Mouse (Mus musculus) spleen, postnatal 14 days (tissue): Measurements from ENCODE around the gene Spg11.
A peak's percentile ranks its signal among the peaks of the same experiment; 100 is the strongest.
"Not testable (repeated sequence)": the region's sequence is repeated elsewhere in the genome, so short reads cannot be mapped to it uniquely, and the experiment has no call there.

Experiments
- DNase-seq, 2 experiments: peaks; one replicate each; pipeline ENCODE4 v3.0.0; 2021 to 2022; ENCODE audit warnings: low spot score in 2 of 2

Gene Spg11

DNA sequence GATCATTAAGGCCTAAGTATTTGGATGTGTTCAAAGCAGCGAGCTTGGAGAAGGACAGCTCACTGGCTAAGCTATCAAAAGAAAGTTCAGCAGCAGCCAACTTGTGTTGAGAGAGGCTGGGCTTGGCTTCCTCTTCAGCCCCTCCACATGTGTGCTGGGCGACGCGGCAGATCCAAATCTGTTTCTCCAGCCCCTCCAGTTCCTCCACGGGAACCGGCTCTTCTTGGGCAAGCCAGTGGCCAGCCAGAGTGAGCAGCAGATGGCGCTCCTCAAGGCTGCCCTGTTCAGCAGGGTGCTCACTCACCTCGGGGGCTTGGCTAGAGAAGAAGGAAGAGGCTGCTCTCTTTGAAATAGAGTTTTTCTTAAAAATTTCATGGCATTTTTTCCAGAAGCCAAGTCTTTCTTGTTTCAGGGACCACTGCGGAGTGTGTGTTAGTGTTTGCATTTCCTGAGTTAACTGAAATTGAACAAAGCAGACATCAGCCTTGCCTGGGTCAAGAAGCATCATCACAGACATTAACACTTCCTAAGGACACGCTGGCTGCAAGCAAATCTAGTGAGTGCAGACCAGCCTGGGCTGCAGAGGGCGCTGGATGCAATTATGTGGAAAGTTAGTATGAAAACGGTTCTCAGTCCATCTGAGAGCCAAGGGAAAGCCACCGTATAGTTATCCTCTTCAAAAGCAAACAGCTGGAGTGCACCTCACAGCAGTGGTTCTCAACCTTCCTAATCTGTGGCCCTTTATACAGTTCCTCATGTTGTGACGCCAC lies 52.8 kb downstream of the Spg11 start:
- no peak for DNase-seq

GRCm38 (mm10) chr2:122059365-122060115 lies 58.6 kb downstream of the Spg11 start:
- no peak for DNase-seq

- no peak for DNase-seq
These were observed 74.3 kb downstream of the Spg11 start for GRCm38 (mm10) chr2:122043926-122044325.

DNA sequence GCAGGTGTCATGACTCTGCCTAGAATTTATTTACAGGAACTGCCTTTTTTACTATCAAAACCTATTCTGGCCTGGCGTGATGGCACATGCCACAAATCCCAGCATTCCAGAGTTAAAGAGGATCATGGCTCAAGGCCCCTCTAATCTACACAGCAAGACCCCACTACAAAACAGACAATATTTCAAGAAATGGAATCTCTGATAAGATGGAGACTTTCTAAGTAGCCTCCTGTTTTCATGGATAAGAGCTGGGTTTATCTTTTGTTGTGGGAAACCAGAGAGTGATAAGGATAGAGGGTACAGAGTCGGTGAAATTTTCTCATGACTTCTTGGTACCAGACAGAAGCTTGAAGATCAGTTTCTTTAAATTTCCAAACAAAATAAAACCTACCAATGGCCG lies 82.1 kb downstream of the Spg11 start:
- no peak for DNase-seq

- DNase-seq = no peak
These were observed 86.2 kb downstream of the Spg11 start for GRCm38 (mm10) chr2:122031970-122032369.

DNA sequence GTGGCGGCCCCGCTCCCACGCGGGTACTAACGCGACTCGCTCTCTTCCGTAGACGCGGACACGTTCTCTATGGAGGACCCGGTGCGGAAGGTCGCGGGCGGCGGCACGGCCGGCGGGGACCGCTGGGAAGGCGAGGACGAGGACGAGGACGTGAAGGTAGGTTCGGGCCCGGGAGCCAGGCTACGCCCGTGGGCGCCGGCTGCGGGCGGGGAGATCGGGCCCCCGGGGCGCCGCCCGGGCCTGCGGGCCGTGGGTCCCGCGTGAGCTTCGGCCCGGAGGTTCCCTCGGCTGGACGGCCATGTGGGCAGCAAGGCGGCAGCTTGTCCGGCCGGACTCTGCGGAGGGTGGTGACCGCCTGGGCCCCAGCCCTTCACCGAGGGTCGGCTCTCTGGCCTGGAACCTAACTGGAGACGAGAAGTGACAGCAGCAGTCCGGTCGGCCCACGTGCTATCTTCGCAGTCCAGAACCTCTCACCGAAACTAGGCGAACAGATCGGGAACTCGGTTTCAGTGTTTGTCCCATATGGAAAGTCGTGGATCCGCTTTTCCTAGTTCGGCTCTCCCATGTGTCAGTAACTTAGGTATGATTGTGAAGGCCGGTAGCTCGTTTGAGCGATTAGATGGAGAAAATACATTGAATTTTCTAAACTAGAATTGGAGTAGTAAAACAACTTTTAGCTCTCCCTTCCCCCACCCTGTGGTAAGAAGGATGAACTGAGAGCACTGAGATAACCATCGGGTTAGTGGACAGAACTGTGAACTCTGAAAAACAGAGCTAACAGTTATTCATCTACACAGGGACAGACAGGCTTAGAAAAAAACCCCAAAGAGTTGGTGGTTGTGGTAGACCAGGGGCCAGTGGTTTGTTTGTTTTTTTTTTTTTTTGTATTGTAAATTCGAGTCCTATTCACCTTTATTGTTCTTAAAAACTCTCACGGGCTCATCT lies 89.2 kb downstream of the Spg11 start:
- peak in 1 of 2 experiments; percentile 37 for DNase-seq

GRCm38 (mm10) chr2:122027862-122028755 lies 90.1 kb downstream of the Spg11 start, which contains the start of gene Eif3j1:
Gene Eif3j1 (plus strand): TSS chr2:122028546.
- DNase-seq = peak; percentile 81 to 84

GRCm38 (mm10) chr2:122027091-122027490 lies 91.1 kb downstream of the Spg11 start:
- DNase-seq = not testable (repeated sequence)

GRCm38 (mm10) chr2:122022284-122022683 lies 95.9 kb downstream of the Spg11 start:
- no peak for DNase-seq

DNA sequence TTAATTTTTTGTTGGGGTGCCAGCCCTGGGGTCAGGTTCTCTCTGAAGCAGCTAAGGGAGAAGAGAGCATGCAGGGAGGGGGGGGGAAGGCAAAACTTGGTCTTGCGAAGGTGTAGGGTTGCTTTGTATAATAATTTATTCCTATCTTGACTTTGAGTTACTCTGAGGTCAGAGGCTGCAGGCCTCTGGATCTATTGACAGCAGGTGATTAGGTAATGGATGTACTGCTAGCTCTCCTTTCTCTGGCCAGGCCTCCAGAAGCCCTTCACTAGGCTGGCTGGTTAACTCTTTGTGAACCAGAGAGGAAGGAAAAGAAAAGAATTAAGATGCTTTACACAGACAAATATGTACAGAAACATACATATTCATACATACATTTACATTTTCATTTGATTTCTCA lies 99.5 kb downstream of the Spg11 start:
- no peak for DNase-seq

GRCm38 (mm10) chr2:122011441-122011840 lies 106.7 kb downstream of the Spg11 start:
- DNase-seq = no peak

DNA sequence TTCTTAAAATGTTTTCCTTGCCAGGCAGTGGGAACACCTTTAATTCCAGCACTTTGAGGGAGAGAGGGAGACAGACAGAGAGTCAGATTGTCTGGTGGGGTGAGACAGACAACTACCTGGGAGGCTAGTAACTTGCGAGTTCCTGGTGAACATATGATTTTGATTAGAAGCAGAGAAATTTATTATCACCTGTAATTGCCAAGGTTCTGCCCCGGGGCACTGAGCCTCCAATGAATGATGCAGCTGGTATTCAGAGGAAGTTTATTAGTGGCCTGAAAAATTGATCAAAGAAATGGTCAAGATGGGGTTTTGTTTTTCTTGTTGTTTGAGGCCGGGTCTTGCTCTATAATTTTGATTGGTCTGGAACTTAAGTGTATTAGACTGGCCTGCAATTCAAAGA lies 109.4 kb downstream of the Spg11 start:
- DNase-seq = no peak
